Mouse (Mus musculus) heart, embryonic 15.5 days (tissue): ENCODE measurements at regions not wholly inside any gene's neighbourhood (a gene's known extent, or its start where the extent isn't known, plus 50 kb on each side); places are given as distances from the start of the nearest gene placed in this dataset.
A peak's percentile ranks its signal among the peaks of the same experiment; 100 is the strongest.

Experiments
- ATAC-seq: fragments of 200-750 bp; cut with Nextera tagmentation; replicated peaks from 2 replicates; pipeline ENCODE4 v1.8.0; 2017; ENCODE audit warnings: low read depth, moderate TSS enrichment; ENCODE audit not compliant: insufficient number of reproducible peaks, insufficient read depth, low FRiP score
- H3K27ac ChIP-seq: fragments of 300-500 bp; sonication (generic); 2 replicates; pipeline ENCODE4 v1.5.1; 2015; ENCODE audit warnings: mild to moderate bottlenecking, inconsistent platforms
- H3K27me3 ChIP-seq: fragments of 300-500 bp; sonication (generic); 2 replicates; pipeline ENCODE4 v1.6.1; 2015; ENCODE audit warnings: inconsistent platforms
- H3K36me3 ChIP-seq: fragments of 300-500 bp; sonication (generic); 2 replicates; pipeline ENCODE4 v1.6.1; 2015; ENCODE audit warnings: mild to moderate bottlenecking, inconsistent platforms
- H3K4me1 ChIP-seq: fragments of 300-500 bp; sonication (generic); replicated peaks from 2 replicates; pipeline ENCODE4 v1.6.1; 2015; ENCODE audit warnings: inconsistent platforms
- H3K4me2 ChIP-seq: fragments of 300-500 bp; sonication (generic); 2 replicates; pipeline ENCODE4 v1.6.1; 2015; ENCODE audit warnings: inconsistent platforms, mild to moderate bottlenecking, moderate library complexity
- H3K4me3 ChIP-seq: fragments of 300-500 bp; sonication (generic); 2 replicates; pipeline ENCODE4 v1.5.1; 2015; ENCODE audit warnings: mild to moderate bottlenecking, inconsistent platforms
- H3K9ac ChIP-seq: fragments of 300-500 bp; sonication (generic); 2 replicates; pipeline ENCODE4 v1.6.1; 2015; ENCODE audit warnings: mild to moderate bottlenecking, inconsistent platforms
- H3K9me3 ChIP-seq: fragments of 300-500 bp; sonication (generic); replicated peaks from 2 replicates; pipeline ENCODE4 v1.6.1; 2016; ENCODE audit warnings: inconsistent platforms
- WGBS: fragments of 180-500 bp; shearing (Covaris S2); methylation state at CpG from one replicate; pipeline ENCODE4 v1.1.7; 2015; ENCODE audit warnings: mixed read lengths; 5-methylcytosine and 5-hydroxymethylcytosine counted together

DNA sequence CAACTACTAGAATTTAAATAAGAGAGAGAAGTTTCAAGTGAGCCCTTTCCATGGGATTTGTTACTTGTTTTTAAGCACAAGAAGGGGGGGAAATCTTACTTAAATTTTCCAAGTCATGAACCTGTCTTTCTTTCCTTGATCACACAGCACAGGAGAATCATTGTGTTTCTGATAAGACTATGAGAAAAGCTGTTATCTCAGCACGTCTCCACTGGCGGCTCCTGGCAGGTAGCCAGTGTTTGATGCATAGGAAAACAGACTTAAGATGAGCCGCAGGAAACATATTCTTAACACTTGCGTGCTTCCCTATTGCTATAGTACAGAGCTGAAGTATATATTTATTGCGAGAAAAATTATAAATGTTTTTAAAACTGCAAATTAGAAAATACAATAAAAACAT is 920.3 kb downstream of the Efna5 start:
- 17% methylated on average over 5 of the region's 5 CpGs for WGBS
- Histone ChIP-seq H3K27me3 (no peaks in the 10 kb centered on the region), H3K9me3 (no peaks in the 10 kb centered on the region), H3K36me3 (no peaks in the 10 kb centered on the region), H3K4me3 (no peak overlapping the region), H3K9ac (no peak overlapping the region), H3K27ac (peak overlapping the region; percentile 2; the same call in 1 of the 2 replicates), H3K4me1 (peaks cover 11% of the 10 kb centered on the region), H3K4me2 (no peak overlapping the region)
- no peak for ATAC-seq

DNA sequence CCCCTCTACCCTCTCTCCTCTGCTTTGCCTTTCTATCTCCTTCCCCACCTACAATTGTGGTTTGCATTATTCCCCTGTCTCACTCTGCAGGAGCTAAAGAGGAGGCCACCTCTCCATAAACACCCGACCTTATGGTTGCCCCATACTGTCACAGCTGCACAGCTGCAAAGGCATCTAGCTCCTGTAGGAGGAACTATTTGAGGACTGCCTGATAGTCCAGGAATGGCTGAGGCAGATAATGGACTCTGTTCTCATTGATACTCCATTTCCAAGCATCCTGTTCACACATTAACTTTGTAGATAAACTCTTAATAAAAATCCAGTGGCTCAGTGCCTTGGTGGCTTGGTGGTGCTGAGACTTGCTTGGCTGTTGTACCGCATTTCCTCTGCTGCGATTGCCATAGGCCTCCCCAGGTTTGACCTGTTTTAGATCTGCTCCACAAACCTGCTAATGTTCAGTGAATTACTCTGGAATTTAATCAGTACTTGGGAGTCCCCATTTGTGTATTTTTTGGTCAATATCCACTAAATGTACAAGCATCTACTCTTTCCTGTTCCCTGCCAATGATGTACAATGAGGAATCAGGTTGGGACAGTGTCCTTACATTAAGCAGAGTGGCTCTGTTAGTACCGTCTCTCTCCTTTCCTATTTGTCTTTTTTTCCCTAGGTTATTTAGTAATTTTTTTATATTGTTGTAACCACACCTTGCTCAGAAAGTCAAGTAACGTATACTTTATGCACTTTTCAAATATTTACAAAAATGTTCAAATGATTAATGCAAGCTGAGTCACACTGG is 920.9 kb downstream of the Efna5 start:
- no peaks in the 10 kb centered on the region for H3K27me3 ChIP-seq
- H3K36me3 ChIP-seq: no peaks in the 10 kb centered on the region
- WGBS: 35% methylated on average over 5 of the region's 5 CpGs
- H3K9ac ChIP-seq: no peak overlapping the region
- peaks cover 11% of the 10 kb centered on the region for H3K4me1 ChIP-seq
- H3K27ac ChIP-seq: peak overlapping the region; percentile 2; the same call in 1 of the 2 replicates
- ATAC-seq: peak; percentile 50; the same call in 1 of the 2 replicates
- no peak overlapping the region for H3K4me2 ChIP-seq
- no peaks in the 10 kb centered on the region for H3K9me3 ChIP-seq
- no peak overlapping the region for H3K4me3 ChIP-seq

DNA sequence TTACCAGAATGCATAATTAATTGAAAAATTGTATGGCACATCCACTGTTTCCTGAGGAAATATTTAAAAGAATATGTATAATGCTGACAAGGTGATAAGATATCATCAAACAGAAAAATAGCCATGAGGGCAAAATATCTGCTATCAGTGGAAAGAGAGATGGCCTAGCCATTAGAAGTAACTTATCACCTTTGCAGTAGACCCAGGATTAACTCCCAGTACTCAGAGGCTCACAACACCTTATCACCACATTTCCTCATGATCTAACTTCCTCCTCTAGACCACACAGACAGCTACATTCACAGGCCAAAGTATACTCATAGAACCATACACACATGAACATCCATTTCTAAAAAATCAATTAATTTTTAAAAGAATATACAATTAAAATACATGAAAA is 963.4 kb downstream of the Efna5 start:
- no peaks in the 10 kb centered on the region for H3K4me1 ChIP-seq
- H3K27me3 ChIP-seq: no peaks in the 10 kb centered on the region
- no peak overlapping the region for H3K4me3 ChIP-seq
- H3K9me3 ChIP-seq: no peaks in the 10 kb centered on the region
- no peaks in the 10 kb centered on the region for H3K36me3 ChIP-seq
- H3K27ac ChIP-seq: no peak overlapping the region
- no peak overlapping the region for H3K4me2 ChIP-seq
- no peak overlapping the region for H3K9ac ChIP-seq
- no peak for ATAC-seq

DNA sequence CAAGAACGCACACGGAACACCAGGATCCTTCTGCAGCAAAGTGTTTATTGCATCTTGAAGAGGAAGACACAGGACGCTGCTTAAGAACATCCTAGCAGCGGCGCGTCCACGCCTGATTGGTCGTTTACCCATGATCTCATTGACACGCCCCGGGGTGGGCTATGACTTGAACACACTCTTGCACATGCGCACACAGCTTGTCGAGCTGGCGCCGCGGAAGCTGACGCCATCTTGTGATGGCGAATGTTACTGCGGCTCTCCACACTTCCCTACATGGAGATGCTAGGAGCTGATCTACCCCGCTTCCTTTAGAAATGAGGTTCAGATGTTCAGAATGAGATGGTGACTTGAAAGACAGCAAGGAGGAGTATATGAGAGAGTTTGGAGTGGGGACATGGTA is 978.2 kb downstream of the Efna5 start:
- Histone ChIP-seq H3K9ac (no peak overlapping the region), H3K27me3 (no peaks in the 10 kb centered on the region), H3K4me1 (no peaks in the 10 kb centered on the region), H3K9me3 (no peaks in the 10 kb centered on the region), H3K27ac (no peak overlapping the region), H3K4me2 (no peak overlapping the region), H3K4me3 (no peak overlapping the region), H3K36me3 (no peaks in the 10 kb centered on the region)
- no peak for ATAC-seq
- WGBS: 89% methylated on average over 19 of the region's 19 CpGs

DNA sequence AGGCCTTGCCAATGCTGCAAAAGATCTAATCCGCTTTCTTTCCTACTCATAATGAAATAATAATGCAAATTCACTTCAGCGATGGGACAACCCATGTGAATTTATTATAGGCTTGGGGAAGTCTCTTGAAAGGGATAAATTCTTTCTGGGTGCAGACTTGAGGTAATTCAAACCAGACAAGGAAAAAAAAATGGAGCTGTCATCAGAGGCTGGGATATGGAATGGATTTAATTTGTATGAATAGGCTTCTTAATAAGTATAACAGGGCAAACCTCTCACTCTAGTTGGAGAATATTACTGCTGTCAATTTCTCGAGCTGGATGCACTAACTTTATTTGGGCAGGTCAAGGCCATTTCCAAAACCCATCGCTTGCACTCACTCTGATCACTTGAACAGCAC is 990.5 kb downstream of the Efna5 start:
- Histone ChIP-seq H3K9me3 (no peaks in the 10 kb centered on the region), H3K4me3 (no peak overlapping the region), H3K9ac (no peak overlapping the region), H3K27me3 (no peaks in the 10 kb centered on the region), H3K4me1 (no peaks in the 10 kb centered on the region), H3K4me2 (no peak overlapping the region), H3K27ac (no peak overlapping the region), H3K36me3 (no peaks in the 10 kb centered on the region)
- 70% methylated on average over 4 of the region's 4 CpGs for WGBS
- ATAC-seq: no peak

DNA sequence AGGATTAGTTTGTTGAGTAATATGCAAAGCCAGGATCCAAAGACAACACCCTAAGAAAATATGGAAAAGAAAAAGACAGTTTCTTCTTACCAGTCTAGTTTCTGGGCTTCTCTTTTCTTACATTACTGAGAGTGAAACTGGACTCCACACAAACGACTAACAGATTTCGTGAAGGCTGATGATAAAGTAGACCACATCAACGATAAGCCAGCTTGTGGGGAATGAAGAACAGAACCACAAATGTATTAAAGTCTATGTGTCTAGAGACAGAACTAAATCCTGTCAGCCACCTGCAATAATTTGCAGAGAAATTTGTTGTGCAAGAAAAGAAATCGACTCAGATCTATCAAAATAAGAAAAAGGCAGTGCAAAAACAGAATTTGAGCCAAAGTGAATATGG is 1015.0 kb downstream of the Efna5 start:
- Histone ChIP-seq H3K36me3 (no peaks in the 10 kb centered on the region), H3K27me3 (no peaks in the 10 kb centered on the region), H3K4me3 (no peak overlapping the region), H3K4me1 (no peaks in the 10 kb centered on the region), H3K9ac (no peak overlapping the region), H3K4me2 (no peak overlapping the region), H3K9me3 (no peaks in the 10 kb centered on the region), H3K27ac (no peak overlapping the region)
- 61% methylated on average over 4 of the region's 4 CpGs for WGBS
- no peak for ATAC-seq

DNA sequence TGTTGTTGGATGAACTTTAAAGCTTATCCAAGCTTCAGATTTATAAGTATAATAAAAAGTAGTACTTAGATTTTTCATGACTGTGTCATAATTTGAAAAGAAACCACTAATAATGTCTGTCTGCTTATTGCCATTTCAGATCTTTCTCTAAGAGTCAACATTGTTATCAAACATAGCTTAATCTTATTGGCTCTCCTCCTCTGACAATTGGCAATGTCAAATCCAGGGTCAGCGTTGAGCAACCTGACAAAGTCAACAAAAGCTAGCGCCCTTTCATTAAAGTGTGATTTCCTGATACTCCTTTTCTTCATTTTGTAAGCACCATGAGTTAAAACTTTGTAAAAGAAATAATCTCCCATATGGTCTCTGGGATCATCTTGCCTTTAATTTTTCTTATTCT is 1018.7 kb downstream of the Efna5 start:
- no peaks in the 10 kb centered on the region for H3K36me3 ChIP-seq
- WGBS: 56% methylated on average over 2 of the region's 2 CpGs
- H3K27me3 ChIP-seq: no peaks in the 10 kb centered on the region
- no peak overlapping the region for H3K4me2 ChIP-seq
- no peak for ATAC-seq
- H3K9ac ChIP-seq: no peak overlapping the region
- no peak overlapping the region for H3K4me3 ChIP-seq
- no peak overlapping the region for H3K27ac ChIP-seq
- no peaks in the 10 kb centered on the region for H3K4me1 ChIP-seq
- H3K9me3 ChIP-seq: no peaks in the 10 kb centered on the region

DNA sequence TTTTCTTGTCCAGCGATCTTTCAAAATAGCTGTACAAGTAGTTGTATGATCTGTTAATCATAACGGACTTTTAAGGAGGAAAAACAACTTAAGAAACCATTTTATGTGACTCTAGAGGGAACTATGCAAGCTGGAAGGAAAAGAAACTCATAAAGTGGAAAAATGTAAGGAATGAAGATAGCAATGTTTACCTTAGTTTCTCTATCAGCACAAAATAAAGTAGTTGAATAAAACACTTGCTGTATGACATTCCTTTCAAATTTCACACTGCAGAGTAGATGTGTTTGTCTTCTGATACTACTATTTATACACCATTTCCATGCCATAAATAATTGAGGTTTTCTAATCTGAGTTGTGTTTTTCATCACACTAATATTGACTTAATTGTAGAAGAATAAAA is 1043.6 kb downstream of the Efna5 start:
- Histone ChIP-seq H3K9ac (no peak overlapping the region), H3K27ac (no peak overlapping the region), H3K36me3 (no peaks in the 10 kb centered on the region), H3K4me1 (no peaks in the 10 kb centered on the region), H3K9me3 (no peaks in the 10 kb centered on the region), H3K27me3 (no peaks in the 10 kb centered on the region), H3K4me3 (no peak overlapping the region), H3K4me2 (no peak overlapping the region)
- WGBS: 66% methylated on average over 2 of the region's 2 CpGs
- ATAC-seq: no peak

DNA sequence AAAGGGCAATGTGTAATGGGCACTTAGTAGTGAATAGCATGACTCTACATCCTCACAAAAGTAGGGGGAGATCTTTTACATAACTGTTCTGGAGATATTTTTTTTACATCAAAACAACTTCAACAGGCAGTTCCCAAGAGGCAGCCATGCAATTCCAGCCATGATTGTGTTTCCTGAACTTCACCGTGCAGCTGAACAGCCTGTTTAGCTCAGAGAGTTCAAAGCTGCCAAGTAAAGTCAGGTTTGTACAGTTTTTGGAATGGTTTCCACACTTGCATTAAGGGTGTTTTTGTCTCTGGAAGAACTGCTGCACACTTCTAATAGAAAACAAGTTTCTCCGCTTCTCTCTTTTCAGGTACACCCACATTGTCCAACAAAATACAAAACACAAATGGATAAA is 1065.6 kb downstream of the Efna5 start:
- Histone ChIP-seq H3K4me2 (no peak overlapping the region), H3K4me1 (no peaks in the 10 kb centered on the region), H3K4me3 (no peak overlapping the region), H3K27ac (no peak overlapping the region), H3K36me3 (no peaks in the 10 kb centered on the region), H3K9ac (no peak overlapping the region), H3K27me3 (no peaks in the 10 kb centered on the region), H3K9me3 (no peaks in the 10 kb centered on the region)
- no peak for ATAC-seq
- WGBS: 68% methylated on average over 2 of the region's 2 CpGs

DNA sequence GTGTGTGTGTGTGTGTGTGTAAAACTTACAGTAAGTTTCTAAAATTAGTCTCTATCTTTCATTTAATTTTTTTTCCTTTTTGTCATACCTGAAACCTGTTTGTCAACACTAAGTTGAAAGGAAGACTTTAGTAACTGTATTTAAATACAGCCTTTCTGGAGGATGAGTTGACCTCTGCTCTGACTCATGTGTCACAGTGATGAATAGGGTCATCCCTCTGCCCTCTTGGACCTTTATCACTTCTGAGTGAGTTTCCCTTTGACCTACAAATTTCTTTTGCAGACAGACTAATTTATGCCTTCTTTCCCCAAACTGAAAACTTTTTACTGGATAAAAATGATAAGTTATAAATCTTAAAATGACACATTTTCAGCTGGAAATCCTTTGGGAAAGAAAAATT is 1112.8 kb downstream of the Efna5 start:
- H3K4me1 ChIP-seq: no peaks in the 10 kb centered on the region
- H3K9ac ChIP-seq: no peak overlapping the region
- ATAC-seq: no peak

DNA sequence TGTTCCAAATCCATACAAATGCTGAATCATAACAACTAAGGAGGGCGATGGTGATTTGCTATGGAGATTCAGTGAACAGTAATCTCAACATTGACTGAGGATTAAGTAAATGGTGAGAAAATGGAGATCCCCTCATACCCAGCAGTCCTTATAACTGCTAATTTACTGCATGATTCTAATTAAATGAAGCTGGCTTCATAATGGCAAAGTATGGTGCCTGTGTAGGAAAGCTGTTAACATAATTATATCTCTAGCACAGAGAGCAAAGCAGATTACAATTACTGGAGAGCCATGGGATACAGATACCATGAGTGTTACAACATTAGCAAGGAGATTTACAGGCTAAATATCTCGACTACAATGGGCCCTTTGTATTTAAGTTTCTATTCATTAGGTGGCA is 1116.0 kb downstream of the Efna5 start:
- no peaks in the 10 kb centered on the region for H3K27me3 ChIP-seq
- no peak overlapping the region for H3K9ac ChIP-seq
- no peak overlapping the region for H3K4me3 ChIP-seq
- WGBS: 56% methylated on average over 2 of the region's 2 CpGs
- ATAC-seq: no peak
- no peaks in the 10 kb centered on the region for H3K36me3 ChIP-seq
- H3K4me1 ChIP-seq: no peaks in the 10 kb centered on the region
- no peak overlapping the region for H3K27ac ChIP-seq
- H3K4me2 ChIP-seq: no peak overlapping the region
- no peaks in the 10 kb centered on the region for H3K9me3 ChIP-seq

More for the DNA sequence above, 1112.8 kb downstream of the Efna5 start:
- H3K36me3 ChIP-seq: no peaks in the 10 kb centered on the region
- H3K9me3 ChIP-seq: no peaks in the 10 kb centered on the region
- H3K4me2 ChIP-seq: no peak overlapping the region
- H3K27ac ChIP-seq: no peak overlapping the region
- no peak overlapping the region for H3K4me3 ChIP-seq
- H3K27me3 ChIP-seq: no peaks in the 10 kb centered on the region
